Mouse (Mus musculus) naive thymus-derived CD4-positive, alpha-beta T cell, adult 5 months (primary cell): ENCODE data around the gene Alkbh4. TPM values are rescaled to one million over a fixed set of nuclear protein-coding genes. Genes with fewer than 3 reads are reported as not detected.

ENCODE experiments used
- polyA plus RNA-seq: library from polyadenylated mRNA; unstranded; fragments of 100-300 nt; shearing (Covaris generic); gene quantifications from one replicate; pipeline ENCODE4 v1.2.1, GENCODE M21; 2017

Gene Alkbh4
- 47.3 TPM for polyA plus RNA-seq

DNA sequence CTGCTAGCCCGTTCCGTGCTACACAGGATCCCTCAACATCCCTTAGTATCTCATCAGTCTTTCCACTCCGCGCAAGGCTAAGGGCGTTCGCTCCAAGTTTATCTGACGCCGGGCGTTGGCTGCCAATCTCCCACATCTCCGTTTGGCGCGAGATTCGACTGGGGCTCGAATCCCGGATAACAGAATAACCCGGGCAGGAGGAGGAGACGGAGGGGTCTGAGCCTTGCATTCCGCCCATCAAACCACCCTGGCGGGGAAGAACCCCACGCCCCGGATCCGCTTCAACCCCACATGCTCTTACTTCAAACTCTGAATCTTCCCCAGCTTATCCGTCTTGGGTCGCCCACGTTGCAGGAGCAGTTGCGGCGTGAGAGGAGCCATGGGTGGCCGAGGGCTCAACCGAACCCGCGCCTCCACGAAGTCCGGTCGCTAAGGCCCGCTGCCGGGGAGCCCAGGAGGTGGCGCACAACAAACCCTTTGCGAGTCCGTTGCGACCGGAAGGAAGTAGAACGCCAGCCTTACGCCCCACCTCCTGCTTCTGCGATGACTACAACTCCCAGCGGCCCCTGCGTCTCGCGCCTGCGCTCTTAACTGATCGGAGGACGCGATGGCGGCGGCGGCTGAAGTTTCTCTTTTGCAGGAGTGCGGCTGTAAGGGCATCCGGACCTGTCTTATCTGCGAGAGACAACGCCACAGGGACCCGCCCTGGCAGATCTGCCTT lies at the start of gene Alkbh4, which contains the start of gene Lrwd1:
Gene Alkbh4 (plus strand): TSS at position 576 of the 721 bp plus-strand sequence.
Gene Lrwd1 (minus strand): TSS at position 504 of the 721 bp plus-strand sequence.

DNA sequence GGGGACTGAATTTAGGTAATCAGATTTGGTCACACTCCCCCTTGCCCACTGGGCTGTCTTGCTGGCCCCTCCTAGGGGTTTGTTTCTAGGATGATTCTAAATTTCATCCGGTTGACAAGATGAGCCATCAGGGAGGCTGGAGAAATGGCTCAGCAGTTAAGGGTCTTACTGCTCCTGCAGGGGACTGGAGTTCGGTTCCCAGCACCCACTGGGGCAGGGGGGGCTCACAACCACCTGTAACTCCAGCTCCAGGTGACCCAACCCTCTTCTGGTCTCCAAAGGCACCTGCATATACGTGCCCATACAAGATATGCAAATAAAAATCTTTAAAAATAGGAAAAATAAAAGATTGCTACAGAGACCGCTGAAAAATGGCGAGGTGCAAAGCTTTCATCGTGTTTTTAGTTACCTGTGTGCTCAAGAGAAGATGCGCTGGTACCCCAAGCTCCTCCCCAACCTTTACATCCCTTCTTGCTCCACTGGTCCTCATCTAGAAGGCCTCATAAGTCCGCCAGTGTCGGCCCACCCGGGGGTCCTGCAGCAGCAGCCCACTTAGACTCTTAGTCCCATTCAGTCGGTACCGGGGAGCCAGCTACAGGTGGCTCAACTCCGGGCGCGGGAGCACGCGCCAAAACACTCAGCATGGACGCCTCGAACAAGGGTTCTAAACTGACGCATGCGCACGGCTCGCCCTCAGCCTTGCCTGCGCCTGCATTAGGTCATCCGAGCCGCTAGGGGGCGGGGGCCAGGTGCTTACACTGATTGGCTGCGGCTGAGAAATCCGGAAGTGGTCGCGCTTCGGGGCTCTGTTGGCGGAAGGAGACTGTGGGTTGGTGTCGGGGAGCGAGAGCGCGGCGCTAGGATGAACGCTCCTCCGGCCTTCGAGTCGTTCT lies 19.8 kb upstream of the Alkbh4 start, which contains the start of gene Polr2j:
Gene Polr2j (plus strand): TSS at position 741 of the 893 bp plus-strand sequence.

DNA sequence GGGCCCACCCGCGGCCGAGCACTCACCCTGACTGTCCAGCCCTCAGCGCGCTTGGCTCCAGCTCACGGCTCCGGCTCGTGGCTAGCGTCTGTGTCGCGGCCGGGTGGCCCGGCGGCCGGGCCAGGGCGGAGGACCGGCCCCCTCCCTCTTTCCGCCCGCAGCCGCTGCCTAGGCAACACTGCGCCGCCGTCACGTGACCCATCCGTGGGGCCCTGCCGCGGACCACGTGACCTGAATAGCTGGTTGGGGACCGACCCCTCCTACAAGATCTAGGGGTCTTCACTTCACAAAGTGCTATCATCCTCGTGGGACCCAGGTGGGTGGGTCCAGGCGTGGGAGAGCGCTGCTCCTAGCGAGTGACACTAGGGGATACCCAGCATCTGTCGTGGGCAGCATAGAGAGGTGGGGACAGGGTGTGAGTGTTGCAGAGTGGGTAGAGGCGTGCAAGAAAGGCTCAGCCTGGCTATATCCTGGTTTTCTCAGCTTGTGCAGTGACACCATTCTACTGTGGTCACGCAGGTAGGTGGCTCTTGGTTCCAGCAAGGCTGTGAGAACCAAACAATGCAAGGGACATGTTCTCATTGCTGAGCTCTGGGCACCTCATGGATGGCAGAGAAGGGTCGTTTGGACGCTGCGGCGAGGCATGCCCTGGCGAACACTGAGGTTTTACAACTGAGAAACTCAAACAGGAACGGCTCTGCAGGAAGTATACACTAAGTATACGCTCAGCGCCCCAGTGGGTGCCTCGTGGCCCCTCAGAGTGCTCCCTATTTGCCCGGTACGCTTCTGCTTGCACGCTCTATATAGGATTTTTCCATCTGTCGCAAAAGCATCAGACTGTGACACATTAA lies 34.8 kb downstream of the Alkbh4 start, which contains the start of gene Orai2:
Gene Orai2 (minus strand): TSS at position 202 of the 851 bp plus-strand sequence.

Other genes with a start within 250 kb of the Alkbh4 start
- 2.7 TPM for gene Hspb1, start 248.2 kb upstream of the Alkbh4 start, polyA plus RNA-seq
- 51.7 TPM for gene Ywhag, start 201.5 kb upstream of the Alkbh4 start, polyA plus RNA-seq
- 0.52 TPM for gene Ssc4d, start 161.6 kb upstream of the Alkbh4 start, polyA plus RNA-seq
- gene Zp3, start 156.0 kb upstream of the Alkbh4 start, polyA plus RNA-seq = not detected
- gene Dtx2, start 141.3 kb upstream of the Alkbh4 start, polyA plus RNA-seq = 32.1 TPM
- gene Upk3b, start 97.7 kb upstream of the Alkbh4 start, polyA plus RNA-seq = not detected
- not detected for gene Upk3bl, start 81.7 kb upstream of the Alkbh4 start, polyA plus RNA-seq
- gene Rasa4, start 52.2 kb upstream of the Alkbh4 start, polyA plus RNA-seq = 4.4 TPM
- 57.9 TPM for gene Polr2j, start 19.5 kb upstream of the Alkbh4 start, polyA plus RNA-seq
- 38.3 TPM for gene Lrwd1, start 72 bp upstream of the Alkbh4 start, polyA plus RNA-seq
- gene Orai2, start 34.6 kb downstream of the Alkbh4 start, polyA plus RNA-seq = 98.4 TPM
- 39.0 TPM for gene Prkrip1, start 62.8 kb downstream of the Alkbh4 start, polyA plus RNA-seq
- not detected for gene Sh2b2, start 110.4 kb downstream of the Alkbh4 start, polyA plus RNA-seq